Mouse (Mus musculus) heart, embryonic 16.5 days (tissue): ENCODE results near the gene Golt1b. TPM values are rescaled to one million over a fixed set of nuclear protein-coding genes. Genes with fewer than 3 reads are reported as not detected.
"Not testable (repeated sequence)": the region's sequence is repeated elsewhere in the genome, so short reads cannot be mapped to it uniquely, and the experiment has no call there.

Experiments used
- ATAC-seq: fragments of 200-750 bp; cut with Nextera tagmentation; replicated peaks from 2 replicates; pipeline ENCODE4 v1.8.0; 2017; ENCODE audit warnings: moderate number of reproducible peaks; ENCODE audit not compliant: insufficient read depth, low FRiP score; ENCODE audit errors: extremely low read depth
- H3K27ac ChIP-seq: fragments of 300-500 bp; sonication (generic); 2 replicates; pipeline ENCODE4 v1.5.1; 2014; ENCODE audit warnings: mild to moderate bottlenecking, low read length, control low read depth, moderate library complexity
- H3K27me3 ChIP-seq: fragments of 300-500 bp; sonication (generic); 2 replicates; pipeline ENCODE4 v1.6.1; 2014; ENCODE audit warnings: low read length, mixed read lengths; ENCODE audit not compliant: control insufficient read depth, insufficient read depth
- H3K36me3 ChIP-seq: fragments of 300-500 bp; sonication (generic); 2 replicates; pipeline ENCODE4 v1.6.1; 2014; ENCODE audit not compliant: control insufficient read depth, insufficient read depth
- H3K4me1 ChIP-seq: fragments of 300-500 bp; sonication (generic); 2 replicates; pipeline ENCODE4 v1.6.1; 2014; ENCODE audit warnings: low read length, mixed read lengths; ENCODE audit not compliant: control insufficient read depth, insufficient read depth
- H3K4me2 ChIP-seq: fragments of 300-500 bp; sonication (generic); 2 replicates; pipeline ENCODE4 v1.6.1; 2014; ENCODE audit warnings: low read depth, mild to moderate bottlenecking, control low read depth, low read length
- H3K4me3 ChIP-seq: fragments of 300-500 bp; sonication (generic); 2 replicates; pipeline ENCODE4 v1.5.1; 2014; ENCODE audit warnings: mild to moderate bottlenecking, control low read depth, low read length
- H3K9ac ChIP-seq: fragments of 300-500 bp; sonication (generic); 2 replicates; pipeline ENCODE4 v1.6.1; 2014; ENCODE audit warnings: low read length, control low read depth
- H3K9me3 ChIP-seq: fragments of 300-500 bp; sonication (generic); replicated peaks from 2 replicates; pipeline ENCODE4 v1.6.1; 2016; ENCODE audit warnings: low read length; ENCODE audit not compliant: control insufficient read depth
- WGBS: fragments of 180-500 bp; shearing (Covaris S2); extraction: QIAGEN DNeasy Blood & Tissue Kit; methylation state at CpG from one replicate; pipeline ENCODE4 v1.1.7; 2014; 5-methylcytosine and 5-hydroxymethylcytosine counted together
- polyA plus RNA-seq: library from polyadenylated mRNA; unstranded; fragments of >200 nt; fragmentation: Nextera tagmentation; extraction: Ambion mirVana; gene quantifications from 2 replicates; pipeline ENCODE4 v1.2.1, GENCODE M21; 2015

Gene Golt1b
- 55.5 and 63.5 TPM in 2 replicates for polyA plus RNA-seq

- Histone ChIP-seq H3K36me3 (no peaks in the 10 kb centered on the region), H3K4me2 (peak within 1 kb of the TSS; percentile 91), H3K4me1 (peaks cover 13% of the 10 kb centered on the region), H3K27me3 (no peaks in the 10 kb centered on the region), H3K9ac (peak within 1 kb of the TSS; percentile 83), H3K27ac (no peak within 1 kb of the TSS), H3K9me3 (no peaks in the 10 kb centered on the region), H3K4me3 (peak within 1 kb of the TSS; percentile 78)
- peak; percentile 100 for ATAC-seq
- WGBS, result under 1% methylated on average over 79 of the region's 87 CpGs
Observed at GRCm38 (mm10) chr6:142387011-142387754, at the start of gene Golt1b, which contains the start of gene Recql. Gene Golt1b, plus strand, starts transcription at chr6:142387221. Gene Recql, minus strand, starts transcription at chr6:142387087.

GRCm38 (mm10) chr6:142338961-142339360 is 48.1 kb upstream of the Golt1b start:
- Histone ChIP-seq H3K4me2 (no peak overlapping the region), H3K36me3 (no peaks in the 10 kb centered on the region), H3K27ac (no peak overlapping the region), H3K27me3 (no peaks in the 10 kb centered on the region), H3K9ac (no peak overlapping the region), H3K4me1 (no peaks in the 10 kb centered on the region), H3K9me3 (no peaks in the 10 kb centered on the region), H3K4me3 (no peak overlapping the region)
- no peak for ATAC-seq
- WGBS, result 58% methylated on average over 2 of the region's 2 CpGs

GRCm38 (mm10) chr6:142339576-142339975 is 47.4 kb upstream of the Golt1b start:
- no peak overlapping the region for H3K27ac ChIP-seq
- WGBS, result 26% methylated on average over 2 of the region's 2 CpGs
- no peaks in the 10 kb centered on the region for H3K9me3 ChIP-seq
- no peak for ATAC-seq
- H3K36me3 ChIP-seq, result no peaks in the 10 kb centered on the region
- H3K9ac ChIP-seq, result no peak overlapping the region
- no peaks in the 10 kb centered on the region for H3K4me1 ChIP-seq
- no peak overlapping the region for H3K4me2 ChIP-seq
- no peaks in the 10 kb centered on the region for H3K27me3 ChIP-seq
- no peak overlapping the region for H3K4me3 ChIP-seq

- Histone ChIP-seq H3K4me2 (no peak overlapping the region), H3K27ac (no peak overlapping the region), H3K9ac (no peak overlapping the region), H3K27me3 (no peaks in the 10 kb centered on the region), H3K4me1 (peaks cover 4% of the 10 kb centered on the region), H3K36me3 (no peaks in the 10 kb centered on the region), H3K9me3 (no peaks in the 10 kb centered on the region), H3K4me3 (no peak overlapping the region)
- ATAC-seq, result no peak
- WGBS, result 51% methylated on average over 2 of the region's 2 CpGs
Observed at GRCm38 (mm10) chr6:142343561-142343960, 43.5 kb upstream of the Golt1b start.

- WGBS, result under 1% methylated on average over 48 of the region's 48 CpGs
- H3K27ac ChIP-seq, result peak within 1 kb of the TSS; percentile 84
- no peaks in the 10 kb centered on the region for H3K27me3 ChIP-seq
- H3K4me1 ChIP-seq, result peaks cover 4% of the 10 kb centered on the region
- ATAC-seq, result peak; percentile 95
- H3K9ac ChIP-seq, result peak within 1 kb of the TSS; percentile 82
- peak within 1 kb of the TSS; percentile 95 for H3K4me3 ChIP-seq
- no peaks in the 10 kb centered on the region for H3K9me3 ChIP-seq
- 0 out of 2 replicates have a peak, but pooled peaks cover 6% of the 10 kb centered on the region for H3K36me3 ChIP-seq
- H3K4me2 ChIP-seq, result peak within 1 kb of the TSS; percentile 77
Observed at GRCm38 (mm10) chr6:142345440-142346038, 41.5 kb upstream of the Golt1b start, which contains the start of gene Pyroxd1. Gene Pyroxd1, plus strand, starts transcription at chr6:142345654.

- H3K27me3 ChIP-seq, result no peaks in the 10 kb centered on the region
- WGBS, result 44% methylated on average over 12 of the region's 12 CpGs
- H3K27ac ChIP-seq, result no peak overlapping the region
- peak overlapping the region; percentile 77 for H3K4me2 ChIP-seq
- H3K9ac ChIP-seq, result peak overlapping the region; percentile 82
- H3K4me3 ChIP-seq, result peak overlapping the region; percentile 95
- no peaks in the 10 kb centered on the region for H3K9me3 ChIP-seq
- peaks cover 10% of the 10 kb centered on the region; the same call in 1 of the 2 replicates for H3K36me3 ChIP-seq
- ATAC-seq, result no peak
- H3K4me1 ChIP-seq, result peaks cover 4% of the 10 kb centered on the region
Observed at GRCm38 (mm10) chr6:142346181-142347110, 40.6 kb upstream of the Golt1b start.

GRCm38 (mm10) chr6:142347431-142348385 is 39.3 kb upstream of the Golt1b start:
- Histone ChIP-seq H3K27me3 (no peaks in the 10 kb centered on the region), H3K9me3 (no peaks in the 10 kb centered on the region), H3K4me3 (no peak overlapping the region), H3K4me2 (no peak overlapping the region), H3K36me3 (peaks cover 13% of the 10 kb centered on the region), H3K27ac (no peak overlapping the region), H3K9ac (no peak overlapping the region), H3K4me1 (peaks cover 4% of the 10 kb centered on the region)
- ATAC-seq, result no peak
- WGBS, result 63% methylated on average over 11 of the region's 11 CpGs

- H3K9me3 ChIP-seq, H3K27me3 ChIP-seq, H3K4me2 ChIP-seq, ATAC-seq, H3K9ac ChIP-seq, H3K27ac ChIP-seq, H3K4me3 ChIP-seq, H3K4me1 ChIP-seq: not testable (repeated sequence)
- 80% methylated on average over 3 of the region's 3 CpGs for WGBS
- H3K36me3 ChIP-seq, result peaks cover 23% of the 10 kb centered on the region
Observed at GRCm38 (mm10) chr6:142352099-142352498, 34.9 kb upstream of the Golt1b start.
